Comparison of ENCODE assay signal across 8 mouse cellular contexts in genomic region chr11:54113352-54113751, GRCm38 (mm10). TPM values are rescaled to one million over a fixed set of nuclear protein-coding genes. Genes with fewer than 3 reads are reported as not detected.
A peak's percentile ranks its signal among the peaks of the same experiment; 100 is the strongest.
DNase-seq lines count a peak whose midpoint lies in the region; ATAC-seq and TF ChIP-seq lines count a peak whose summit lies in the region.

No protein-coding gene starts in this region.

- H3K9me3 ChIP-seq in forebrain, embryonic 15.5 days, result no peaks in the 10 kb centered on the region
- H3K9me3 ChIP-seq in limb, embryonic 12.5 days, result no peaks in the 10 kb centered on the region

- no peak for TF ChIP-seq POLR2A in spleen, adult 2 months (IDR thresholded peaks at IDR 0.05; ENCODE audit: low read depth, low read length)
- no peak for TF ChIP-seq POLR2A in small intestine, adult 2 months (IDR thresholded peaks at IDR 0.05; ENCODE audit: low read depth, low read length)

- peak overlapping the region; percentile 25 for H3K9ac ChIP-seq in forebrain, embryonic 15.5 days (replicated peaks)
- H3K9ac ChIP-seq in limb, embryonic 12.5 days (replicated peaks), result peak overlapping the region; percentile 48

- TF ChIP-seq CTCF in spleen, adult 2 months (IDR thresholded peaks at IDR 0.05; ENCODE audit: extremely low read depth, insufficient read depth, insufficient read length, insufficient replicate concordance), result no peak
- no peak for TF ChIP-seq CTCF in small intestine, adult 2 months (IDR thresholded peaks at IDR 0.05; ENCODE audit: extremely low read depth, insufficient read length, insufficient replicate concordance, low read depth, low read length)

- H3K27ac ChIP-seq in spleen, adult 2 months (ENCODE audit: insufficient read depth, low read length), result peak overlapping the region; percentile 47; the same call in 1 of the 2 replicates
- peak overlapping the region; percentile 90 for H3K27ac ChIP-seq in forebrain, embryonic 15.5 days (replicated peaks)
- peak overlapping the region; percentile 92 for H3K27ac ChIP-seq in limb, embryonic 12.5 days
- H3K27ac ChIP-seq in small intestine, adult 2 months (ENCODE audit: insufficient read depth, low read depth, low read length), result peak overlapping the region; percentile 48

- peak overlapping the region; percentile 20 for H3K4me2 ChIP-seq in forebrain, embryonic 15.5 days (replicated peaks)
- H3K4me2 ChIP-seq in limb, embryonic 12.5 days, result peak overlapping the region; percentile 47

- H3K4me3 ChIP-seq in spleen, adult 2 months (ENCODE audit: extremely low read depth, insufficient read depth, insufficient read length), result no peak overlapping the region
- 0 out of 2 replicates have a peak overlapping the region, but pooled peaks have one; percentile 10 for H3K4me3 ChIP-seq in forebrain, embryonic 15.5 days
- H3K4me3 ChIP-seq in limb, embryonic 12.5 days (replicated peaks), result no peak overlapping the region; the same call in 1 of the 2 replicates
- 0 out of 2 replicates have a peak overlapping the region, but pooled peaks have one; percentile 6 for H3K4me3 ChIP-seq in small intestine, adult 2 months (ENCODE audit: low read depth, low read length)

- no peak for DNase-seq in spleen, adult 2 months (ENCODE audit: low read depth in 1 of 2, low spot score in 2 of 2)
- DNase-seq in spleen, adult 18-20 months, result no peak
- DNase-seq in layer of hippocampus, postnatal 36 days, result no peak
- no peak for DNase-seq in frontal cortex, postnatal 36 days (ENCODE audit: low spot score in 2 of 2)

- no peaks in the 10 kb centered on the region for H3K36me3 ChIP-seq in spleen, adult 2 months (ENCODE audit: control insufficient read depth, insufficient read depth, low read length)
- no peaks in the 10 kb centered on the region for H3K36me3 ChIP-seq in forebrain, embryonic 15.5 days
- peaks cover 31% of the 10 kb centered on the region for H3K36me3 ChIP-seq in limb, embryonic 12.5 days
- no peaks in the 10 kb centered on the region for H3K36me3 ChIP-seq in small intestine, adult 2 months (ENCODE audit: control insufficient read depth, insufficient read depth, low read length)

- no peaks in the 10 kb centered on the region for H3K4me1 ChIP-seq in spleen, adult 2 months (ENCODE audit: control insufficient read depth, insufficient read depth, insufficient read length)
- H3K4me1 ChIP-seq in forebrain, embryonic 15.5 days, result peaks cover 32% of the 10 kb centered on the region
- H3K4me1 ChIP-seq in limb, embryonic 12.5 days (replicated peaks), result peaks cover 45% of the 10 kb centered on the region
- H3K4me1 ChIP-seq in small intestine, adult 2 months (ENCODE audit: control insufficient read depth, insufficient read depth, insufficient read length, low read length), result no peaks in the 10 kb centered on the region; the same call in 1 of the 2 replicates

- H3K27me3 ChIP-seq in spleen, adult 2 months (ENCODE audit: control insufficient read depth, insufficient read depth, low read length), result no peaks in the 10 kb centered on the region
- no peaks in the 10 kb centered on the region for H3K27me3 ChIP-seq in forebrain, embryonic 15.5 days
- H3K27me3 ChIP-seq in limb, embryonic 12.5 days, result no peaks in the 10 kb centered on the region
- no peaks in the 10 kb centered on the region for H3K27me3 ChIP-seq in small intestine, adult 2 months (ENCODE audit: control insufficient read depth, insufficient read depth, low read length)

- ATAC-seq in forebrain, embryonic 15.5 days (replicated peaks), result peak; percentile 39
- peak; percentile 13; the same call in 1 of the 2 replicates for ATAC-seq in limb, embryonic 12.5 days (ENCODE audit: insufficient number of reproducible peaks, insufficient read depth, low FRiP score, low TSS enrichment, low read depth)
- no peak for ATAC-seq in monocyte, adult 5-6 weeks (replicated peaks; ENCODE audit: insufficient number of reproducible peaks, low FRiP score, low TSS enrichment, poor library complexity, severe bottlenecking)

- 30% methylated on average over 4 of the region's 4 CpGs for WGBS in spleen, adult 2 months
- WGBS in forebrain, embryonic 15.5 days, result 11% methylated on average over 4 of the region's 4 CpGs
- 50% methylated on average over 4 of the region's 4 CpGs for WGBS in limb, embryonic 12.5 days
- 12% methylated on average over 4 of the region's 4 CpGs for WGBS in small intestine, adult 2 months

RNA-seq across cellular contexts. Expression of gene P4ha2, which starts 13.5 kb away (rescaled TPM):
- polyA plus RNA-seq in spleen, adult 2 months (2012; rRNA removed), result 2.6 and 2.8 TPM in 2 replicates
- 6.0 and 6.7 TPM in 2 replicates for polyA plus RNA-seq in forebrain, embryonic 15.5 days (2015; fragmentation: Nextera tagmentation; extraction: Ambion mirVana)
- polyA plus RNA-seq in limb, embryonic 12.5 days (2016; fragmentation: Nextera tagmentation; extraction: Ambion mirVana), result 52.7 and 56.6 TPM in 2 replicates
- polyA plus RNA-seq in small intestine, adult 2 months (2012; rRNA removed), result 1.5 and 1.8 TPM in 2 replicates
- 10 to 100 TPM; 20.6 to 29.8 TPM for total RNA-seq in layer of hippocampus, postnatal 36 days (2021)
- not detected in 3 replicates for total RNA-seq in monocyte, adult 5-6 weeks (2017)

RNA-seq across cellular contexts. Expression of gene Pdlim4, which starts 44.5 kb away (rescaled TPM):
- 53.3 and 73.3 TPM in 2 replicates for polyA plus RNA-seq in spleen, adult 2 months (2012; rRNA removed)
- polyA plus RNA-seq in forebrain, embryonic 15.5 days (2015; fragmentation: Nextera tagmentation; extraction: Ambion mirVana), result 42.8 TPM in 2 replicates
- 188 and 205 TPM in 2 replicates for polyA plus RNA-seq in limb, embryonic 12.5 days (2016; fragmentation: Nextera tagmentation; extraction: Ambion mirVana)
- polyA plus RNA-seq in small intestine, adult 2 months (2012; rRNA removed), result 15.6 and 16.6 TPM in 2 replicates
- 10 to 100 TPM; 11.5 to 16.2 TPM for total RNA-seq in layer of hippocampus, postnatal 36 days (2021)
- total RNA-seq in monocyte, adult 5-6 weeks (2017), result 0.29 to 1.6 TPM in 2 of 3 replicates, not detected in the other

Comparison
In these comparisons a context has a peak if more than half of its experiments do, and no peak if none do; other contexts are left out.
1. H3K4me3 ChIP-seq: peak in forebrain, embryonic 15.5 days (single experiment) and small intestine, adult 2 months (single experiment); none in spleen, adult 2 months (single experiment) and limb, embryonic 12.5 days (single experiment).
2. Peak in every context shown above with its lines, with median percentiles within 50 percentile points of each other: H3K27ac ChIP-seq.